Mouse (Mus musculus): ENCODE measurements around the gene Ly6g6e. TPM values are rescaled to one million over a fixed set of nuclear protein-coding genes. Genes with fewer than 3 reads are reported as not detected.
"Not testable (repeated sequence)": the region's sequence is repeated elsewhere in the genome, so short reads cannot be mapped to it uniquely, and the experiment has no call there.

Gene Ly6g6e
- total RNA-seq, 2 experiments from 2014 or later: not detected

DNA sequence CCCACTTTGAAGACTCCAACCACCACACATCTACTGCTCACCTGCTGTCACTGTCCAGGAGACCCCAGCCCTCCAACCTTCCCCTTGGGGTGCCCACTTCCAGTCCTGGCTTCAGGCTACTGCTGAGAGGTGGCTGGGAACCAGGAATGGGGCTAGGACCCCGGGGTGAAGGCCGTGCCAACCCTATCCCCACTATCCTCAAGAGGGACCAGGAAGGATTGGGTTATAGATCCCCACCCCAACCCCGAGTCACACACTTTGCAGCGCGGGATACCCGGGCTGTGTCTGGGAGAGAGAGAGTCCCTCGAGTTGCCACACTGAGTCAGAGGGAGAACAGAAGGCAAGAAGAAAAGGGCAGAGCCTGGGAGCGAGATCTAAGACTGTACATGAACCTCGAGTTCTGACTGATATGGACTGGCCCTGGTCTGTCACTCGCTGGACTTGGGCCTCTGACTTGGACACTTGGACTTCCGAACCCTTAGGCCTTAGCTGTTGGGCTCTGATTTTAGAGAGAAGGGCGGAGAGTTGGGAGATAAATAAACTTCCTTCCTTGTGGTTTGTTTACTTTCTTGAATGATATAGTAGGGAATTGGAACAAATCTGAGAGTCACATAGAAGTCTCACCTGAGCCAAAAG lies 47.7 kb downstream of the Ly6g6e start:
- ATAC-seq (replicated peaks; ENCODE audit: low FRiP score, poor library complexity, severe bottlenecking): not testable (repeated sequence)

DNA sequence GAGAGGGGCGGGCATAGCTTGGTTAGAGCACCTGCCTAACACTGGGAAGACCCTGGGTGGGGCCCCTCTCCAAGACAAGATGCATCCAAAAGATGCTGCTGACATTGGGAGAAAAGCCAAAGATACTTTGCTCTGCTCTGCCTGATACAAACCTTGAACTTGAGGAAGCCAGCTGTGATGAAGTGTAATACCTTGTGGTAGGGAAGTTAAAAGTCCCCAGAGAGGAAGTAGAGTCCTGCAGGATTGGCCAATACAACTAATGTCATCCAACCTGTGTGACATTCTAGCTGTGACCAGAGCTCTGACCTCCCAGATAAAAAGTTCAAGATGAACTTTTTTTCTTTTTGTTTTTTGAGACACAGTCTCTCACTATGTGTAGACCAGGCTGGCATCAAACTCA lies 48.4 kb downstream of the Ly6g6e start:
- no peak for ATAC-seq (replicated peaks; ENCODE audit: low FRiP score, poor library complexity, severe bottlenecking)

DNA sequence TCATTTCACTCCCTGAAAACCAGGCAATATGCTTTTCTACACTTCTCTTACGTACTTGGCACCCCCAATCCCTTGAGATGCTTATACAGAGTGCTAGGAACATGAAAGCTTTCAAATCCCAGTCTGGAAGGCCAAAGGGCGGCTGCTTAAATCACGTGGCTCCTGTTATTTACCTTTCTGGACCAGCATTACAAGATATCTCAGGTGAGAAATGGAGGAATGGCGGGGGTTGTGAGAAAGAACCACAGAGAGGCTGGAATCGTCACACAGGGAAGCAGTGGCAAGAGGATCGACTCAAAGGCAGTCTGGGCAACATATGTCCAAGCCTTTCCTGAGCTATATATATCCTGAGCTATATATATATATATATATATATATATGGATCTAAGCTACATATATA lies 48.9 kb downstream of the Ly6g6e start:
- ATAC-seq (replicated peaks; ENCODE audit: low FRiP score, poor library complexity, severe bottlenecking): no peak

DNA sequence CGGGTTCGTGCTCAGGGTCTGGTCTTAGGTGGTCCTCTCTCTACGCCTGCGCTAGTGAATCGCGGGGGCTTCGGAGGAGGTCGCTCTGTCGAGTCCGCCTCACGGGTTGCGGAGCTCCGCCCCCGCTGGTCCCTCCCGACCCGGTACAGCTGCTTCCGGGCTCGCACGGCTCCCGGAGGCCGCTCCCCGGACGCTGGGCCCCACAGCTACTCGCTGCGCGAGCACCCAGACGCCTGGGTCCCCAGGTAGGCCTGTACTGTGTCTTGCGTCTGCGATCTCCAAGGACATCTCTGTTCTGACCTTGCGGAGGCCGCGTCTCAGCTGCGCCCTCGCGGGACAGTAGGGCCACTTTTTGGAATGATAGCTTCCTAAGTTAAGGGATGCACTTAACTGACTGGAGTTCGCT lies 49.5 kb downstream of the Ly6g6e start, which contains the start of gene D17H6S53E:
D17H6S53E (plus strand) TSS at position 168 of the 406 bp plus-strand sequence.
- peak; percentile 80 for ATAC-seq (replicated peaks; ENCODE audit: low FRiP score, poor library complexity, severe bottlenecking)

DNA sequence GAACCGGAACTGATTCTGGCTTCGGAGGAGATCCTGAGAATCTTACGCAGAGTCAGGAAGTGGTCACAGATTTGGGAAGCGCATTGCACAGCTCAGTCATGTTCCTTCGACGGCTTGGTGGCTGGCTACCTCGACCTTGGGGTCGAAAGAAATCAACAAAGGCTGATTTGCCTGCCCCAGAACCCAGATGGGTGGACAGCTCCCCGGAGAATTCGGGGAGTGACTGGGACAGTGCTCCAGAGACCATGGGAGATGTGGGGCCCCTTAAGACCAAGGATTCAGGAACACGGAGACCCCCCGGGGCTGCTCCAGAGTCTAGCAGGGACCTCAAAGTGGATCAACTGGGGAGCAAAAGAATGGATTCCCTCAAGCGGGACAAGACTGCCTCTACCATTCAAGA lies 50.3 kb downstream of the Ly6g6e start:
- ATAC-seq (replicated peaks; ENCODE audit: low FRiP score, poor library complexity, severe bottlenecking): no peak

Other genes with a start within 250 kb of the Ly6g6e start
Only the 30 nearest of the 46 such genes appear.
- gene Hspa1b, start 117.7 kb upstream of the Ly6g6e start, total RNA-seq (2015; ENCODE audit: low replicate concordance): 2.5 and 4.0 TPM in 2 replicates
- gene Hspa1b, start 117.7 kb upstream of the Ly6g6e start, total RNA-seq (2017; ENCODE audit: low replicate concordance): 1.0 and 3.3 TPM in 2 replicates
- not detected in 2 replicates for gene Gm20481, start 107.0 kb upstream of the Ly6g6e start, total RNA-seq (2015; ENCODE audit: low replicate concordance)
- not detected in 2 replicates for gene Gm20481, start 107.0 kb upstream of the Ly6g6e start, total RNA-seq (2017; ENCODE audit: low replicate concordance)
- 1.4 TPM in 1 of 2 replicates, not detected in the other for gene Hspa1a, start 104.7 kb upstream of the Ly6g6e start, total RNA-seq (2015; ENCODE audit: low replicate concordance)
- 0.30 and 4.6 TPM in 2 replicates for gene Hspa1a, start 104.7 kb upstream of the Ly6g6e start, total RNA-seq (2017; ENCODE audit: low replicate concordance)
- not detected in 2 replicates for gene Hspa1l, start 104.2 kb upstream of the Ly6g6e start, total RNA-seq (2015; ENCODE audit: low replicate concordance)
- gene Hspa1l, start 104.2 kb upstream of the Ly6g6e start, total RNA-seq (2017; ENCODE audit: low replicate concordance): not detected in 2 replicates
- gene Lsm2, start 95.0 kb upstream of the Ly6g6e start, total RNA-seq (2015; ENCODE audit: low replicate concordance): 76.0 and 78.4 TPM in 2 replicates
- gene Lsm2, start 95.0 kb upstream of the Ly6g6e start, total RNA-seq (2017; ENCODE audit: low replicate concordance): 23.0 and 27.6 TPM in 2 replicates
- gene Vars, start 75.9 kb upstream of the Ly6g6e start, total RNA-seq (2015; ENCODE audit: low replicate concordance): 156 and 173 TPM in 2 replicates
- 144 and 198 TPM in 2 replicates for gene Vars, start 75.9 kb upstream of the Ly6g6e start, total RNA-seq (2017; ENCODE audit: low replicate concordance)
- not detected in 2 replicates for gene Vwa7, start 60.3 kb upstream of the Ly6g6e start, total RNA-seq (2015; ENCODE audit: low replicate concordance)
- gene Vwa7, start 60.3 kb upstream of the Ly6g6e start, total RNA-seq (2017; ENCODE audit: low replicate concordance): 0.39 and 0.53 TPM in 2 replicates
- 1.7 and 10.8 TPM in 2 replicates for gene Sapcd1, start 48.9 kb upstream of the Ly6g6e start, total RNA-seq (2015; ENCODE audit: low replicate concordance)
- gene Sapcd1, start 48.9 kb upstream of the Ly6g6e start, total RNA-seq (2017; ENCODE audit: low replicate concordance): 1.4 TPM in 1 of 2 replicates, not detected in the other
- gene Msh5, start 30.2 kb upstream of the Ly6g6e start, total RNA-seq (2015; ENCODE audit: low replicate concordance): 36.9 and 39.6 TPM in 2 replicates
- 27.3 and 50.9 TPM in 2 replicates for gene Msh5, start 30.2 kb upstream of the Ly6g6e start, total RNA-seq (2017; ENCODE audit: low replicate concordance)
- gene Clic1, start 26.9 kb upstream of the Ly6g6e start, total RNA-seq (2015; ENCODE audit: low replicate concordance): 91.0 and 110 TPM in 2 replicates
- 68.3 and 95.5 TPM in 2 replicates for gene Clic1, start 26.9 kb upstream of the Ly6g6e start, total RNA-seq (2017; ENCODE audit: low replicate concordance)
- gene Ddah2, start 17.9 kb upstream of the Ly6g6e start, total RNA-seq (2015; ENCODE audit: low replicate concordance): 2.1 TPM in 1 of 2 replicates, not detected in the other
- gene Ddah2, start 17.9 kb upstream of the Ly6g6e start, total RNA-seq (2017; ENCODE audit: low replicate concordance): 1.5 and 5.6 TPM in 2 replicates
- gene Ly6g6c, start 11.5 kb upstream of the Ly6g6e start, total RNA-seq (2015; ENCODE audit: low replicate concordance): not detected in 2 replicates
- gene Ly6g6c, start 11.5 kb upstream of the Ly6g6e start, total RNA-seq (2017; ENCODE audit: low replicate concordance): not detected in 2 replicates
- 1.1 TPM in 1 of 2 replicates, not detected in the other for gene Mpig6b, start 10.7 kb upstream of the Ly6g6e start, total RNA-seq (2015; ENCODE audit: low replicate concordance)
- not detected in 2 replicates for gene Mpig6b, start 10.7 kb upstream of the Ly6g6e start, total RNA-seq (2017; ENCODE audit: low replicate concordance)
- gene Ly6g6d, start 1.2 kb downstream of the Ly6g6e start, total RNA-seq (2015; ENCODE audit: low replicate concordance): not detected in 2 replicates
- gene Ly6g6d, start 1.2 kb downstream of the Ly6g6e start, total RNA-seq (2017; ENCODE audit: low replicate concordance): not detected in 2 replicates
- 3.8 TPM in 1 of 2 replicates, not detected in the other for gene Ly6g6f, start 8.7 kb downstream of the Ly6g6e start, total RNA-seq (2015; ENCODE audit: low replicate concordance)
- not detected in 2 replicates for gene Ly6g6f, start 8.7 kb downstream of the Ly6g6e start, total RNA-seq (2017; ENCODE audit: low replicate concordance)
- 98.5 and 106 TPM in 2 replicates for gene Abhd16a, start 12.4 kb downstream of the Ly6g6e start, total RNA-seq (2015; ENCODE audit: low replicate concordance)
- 84.5 and 97.3 TPM in 2 replicates for gene Abhd16a, start 12.4 kb downstream of the Ly6g6e start, total RNA-seq (2017; ENCODE audit: low replicate concordance)
- not detected in 2 replicates for gene Ly6g5c, start 31.4 kb downstream of the Ly6g6e start, total RNA-seq (2015; ENCODE audit: low replicate concordance)
- gene Ly6g5c, start 31.4 kb downstream of the Ly6g6e start, total RNA-seq (2017; ENCODE audit: low replicate concordance): not detected in 2 replicates
- gene Ly6g5b, start 38.5 kb downstream of the Ly6g6e start, total RNA-seq (2015; ENCODE audit: low replicate concordance): 2.2 and 8.8 TPM in 2 replicates
- not detected in 2 replicates for gene Ly6g5b, start 38.5 kb downstream of the Ly6g6e start, total RNA-seq (2017; ENCODE audit: low replicate concordance)
- gene Gpank1, start 44.6 kb downstream of the Ly6g6e start, total RNA-seq (2015; ENCODE audit: low replicate concordance): 15.9 and 33.9 TPM in 2 replicates
- gene Gpank1, start 44.6 kb downstream of the Ly6g6e start, total RNA-seq (2017; ENCODE audit: low replicate concordance): 28.9 and 49.4 TPM in 2 replicates
- gene Csnk2b, start 45.2 kb downstream of the Ly6g6e start, total RNA-seq (2015; ENCODE audit: low replicate concordance): 231 and 261 TPM in 2 replicates
- 118 and 134 TPM in 2 replicates for gene Csnk2b, start 45.2 kb downstream of the Ly6g6e start, total RNA-seq (2017; ENCODE audit: low replicate concordance)
- gene D17H6S53E, start 49.5 kb downstream of the Ly6g6e start, total RNA-seq (2015; ENCODE audit: low replicate concordance): not detected in 2 replicates
- 1.7 and 1.8 TPM in 2 replicates for gene D17H6S53E, start 49.5 kb downstream of the Ly6g6e start, total RNA-seq (2017; ENCODE audit: low replicate concordance)
- not detected in 2 replicates for gene Apom, start 55.1 kb downstream of the Ly6g6e start, total RNA-seq (2015; ENCODE audit: low replicate concordance)
- not detected in 2 replicates for gene Apom, start 55.1 kb downstream of the Ly6g6e start, total RNA-seq (2017; ENCODE audit: low replicate concordance)
- 70.6 and 96.0 TPM in 2 replicates for gene Bag6, start 58.3 kb downstream of the Ly6g6e start, total RNA-seq (2015; ENCODE audit: low replicate concordance)
- gene Bag6, start 58.3 kb downstream of the Ly6g6e start, total RNA-seq (2017; ENCODE audit: low replicate concordance): 54.5 and 81.8 TPM in 2 replicates
- 227 and 234 TPM in 2 replicates for gene Prrc2a, start 88.0 kb downstream of the Ly6g6e start, total RNA-seq (2015; ENCODE audit: low replicate concordance)
- 42.0 and 64.3 TPM in 2 replicates for gene Prrc2a, start 88.0 kb downstream of the Ly6g6e start, total RNA-seq (2017; ENCODE audit: low replicate concordance)
- gene Aif1, start 99.2 kb downstream of the Ly6g6e start, total RNA-seq (2015; ENCODE audit: low replicate concordance): 14.1 and 28.1 TPM in 2 replicates
- gene Aif1, start 99.2 kb downstream of the Ly6g6e start, total RNA-seq (2017; ENCODE audit: low replicate concordance): 3.3 and 32.3 TPM in 2 replicates
- gene Lst1, start 111.5 kb downstream of the Ly6g6e start, total RNA-seq (2015; ENCODE audit: low replicate concordance): 34.2 and 66.2 TPM in 2 replicates
- gene Lst1, start 111.5 kb downstream of the Ly6g6e start, total RNA-seq (2017; ENCODE audit: low replicate concordance): 48.4 and 53.5 TPM in 2 replicates
- gene Ltb, start 117.5 kb downstream of the Ly6g6e start, total RNA-seq (2015; ENCODE audit: low replicate concordance): 1.8 and 8.0 TPM in 2 replicates
- 0.30 and 10.0 TPM in 2 replicates for gene Ltb, start 117.5 kb downstream of the Ly6g6e start, total RNA-seq (2017; ENCODE audit: low replicate concordance)
- 9.6 and 12.6 TPM in 2 replicates for gene Tnf, start 125.1 kb downstream of the Ly6g6e start, total RNA-seq (2015; ENCODE audit: low replicate concordance)
- gene Tnf, start 125.1 kb downstream of the Ly6g6e start, total RNA-seq (2017; ENCODE audit: low replicate concordance): 0.90 and 3.2 TPM in 2 replicates
- not detected in 2 replicates for gene Lta, start 128.4 kb downstream of the Ly6g6e start, total RNA-seq (2015; ENCODE audit: low replicate concordance)
- gene Lta, start 128.4 kb downstream of the Ly6g6e start, total RNA-seq (2017; ENCODE audit: low replicate concordance): 0.90 TPM in 1 of 2 replicates, not detected in the other
- not detected in 2 replicates for gene Gm16181, start 143.9 kb downstream of the Ly6g6e start, total RNA-seq (2015; ENCODE audit: low replicate concordance)
- gene Gm16181, start 143.9 kb downstream of the Ly6g6e start, total RNA-seq (2017; ENCODE audit: low replicate concordance): not detected in 2 replicates

All from erythroid progenitor cell, adult 5-6 weeks (primary cell).